In genomic region chr16:17732841-17733340, GRCm38 (mm10) we compare ENCODE assay signal across 8 mouse cellular contexts. TPM values are rescaled to one million over a fixed set of nuclear protein-coding genes. Genes with fewer than 3 reads are reported as not detected.
DNase-seq lines count a peak whose midpoint lies in the region; ATAC-seq and TF ChIP-seq lines count a peak whose summit lies in the region.

Med15 (minus strand) TSS chr16:17732891.

- H3K4me1 ChIP-seq in ES-E14 (ENCODE audit: control insufficient read depth in 2 of 2, insufficient read depth in 2 of 2, low read length in 2 of 2, poor library complexity in 1 of 2): no peaks in the 10 kb centered on the region
- no peaks in the 10 kb centered on the region for H3K4me1 ChIP-seq in limb, embryonic 11.5 days (ENCODE audit: control insufficient read depth, insufficient read depth, low read length)
- no peaks in the 10 kb centered on the region for H3K4me1 ChIP-seq in neural tube, embryonic 15.5 days

- 37% methylated on average over 3 of the region's 3 CpGs for WGBS in limb, embryonic 11.5 days
- 56% methylated on average over 3 of the region's 3 CpGs for WGBS in neural tube, embryonic 15.5 days

- no peak within 1 kb of the TSS for H3K27ac ChIP-seq in ES-E14 (ENCODE audit: insufficient read depth, low read depth, low read length, poor library complexity, severe bottlenecking)
- no peak within 1 kb of the TSS for H3K27ac ChIP-seq in limb, embryonic 11.5 days (replicated peaks; ENCODE audit: low read depth, low read length)
- H3K27ac ChIP-seq in neural tube, embryonic 15.5 days (replicated peaks): no peak within 1 kb of the TSS

- H3K4me2 ChIP-seq in limb, embryonic 11.5 days (ENCODE audit: low read depth, severe bottlenecking): no peak within 1 kb of the TSS
- no peak within 1 kb of the TSS for H3K4me2 ChIP-seq in neural tube, embryonic 15.5 days

- H3K36me3 ChIP-seq in ES-E14 (ENCODE audit: control insufficient read depth, insufficient read depth, low read length, poor library complexity, severe bottlenecking): no peaks in the 10 kb centered on the region
- no peaks in the 10 kb centered on the region for H3K36me3 ChIP-seq in limb, embryonic 11.5 days (ENCODE audit: control insufficient read depth, insufficient read depth, low read length)
- no peaks in the 10 kb centered on the region for H3K36me3 ChIP-seq in neural tube, embryonic 15.5 days

- no peaks in the 10 kb centered on the region for H3K9me3 ChIP-seq in ES-E14 (ENCODE audit: control insufficient read depth, insufficient read depth, low read depth, low read length)
- no peaks in the 10 kb centered on the region for H3K9me3 ChIP-seq in limb, embryonic 11.5 days (ENCODE audit: control insufficient read depth, low read length)
- H3K9me3 ChIP-seq in neural tube, embryonic 15.5 days (replicated peaks): no peaks in the 10 kb centered on the region

- ATAC-seq in erythroid progenitor cell, adult 5-6 weeks (replicated peaks; ENCODE audit: low FRiP score, poor library complexity, severe bottlenecking): no peak
- ATAC-seq in limb, embryonic 11.5 days (ENCODE audit: insufficient number of reproducible peaks, low FRiP score, low TSS enrichment, low read depth): no peak
- ATAC-seq in neural tube, embryonic 15.5 days (ENCODE audit: low FRiP score): no peak

- H3K9ac ChIP-seq in ES-E14 (ENCODE audit: insufficient read depth, low read depth, low read length, poor library complexity, severe bottlenecking): no peak within 1 kb of the TSS
- no peak within 1 kb of the TSS for H3K9ac ChIP-seq in limb, embryonic 11.5 days (ENCODE audit: low read length)
- H3K9ac ChIP-seq in neural tube, embryonic 15.5 days (replicated peaks): no peak within 1 kb of the TSS

- intact Hi-C loops in heart, postnatal 10 days (cut with DNase I): no loop called here

- no peak for DNase-seq in adrenal gland, adult 18-20 months (ENCODE audit: low spot score in 2 of 2)
- no peak for DNase-seq in adrenal gland, adult (ENCODE audit: inconsistent age in 2 of 2, low spot score in 1 of 2)
- DNase-seq in ES-E14 (ENCODE audit: low read depth, low spot score): no peak
- DNase-seq in heart, postnatal 10 days: no peak
- no peak for DNase-seq in limb, embryonic 11.5 days (ENCODE audit: low spot score)
- no peak for DNase-seq in ovary, postnatal 10 days (ENCODE audit: low spot score)

- H3K4me3 ChIP-seq in ES-E14 (ENCODE audit: insufficient read depth in 1 of 2, low read depth in 1 of 2, low read length in 2 of 2, poor library complexity in 1 of 2, severe bottlenecking in 1 of 2): 0 out of 4 replicates have a peak within 1 kb of the TSS, but pooled peaks of 1 of the 2 experiments have one; percentile 40
- no peak within 1 kb of the TSS for H3K4me3 ChIP-seq in limb, embryonic 11.5 days (ENCODE audit: low read depth, low read length)
- H3K4me3 ChIP-seq in neural tube, embryonic 15.5 days (replicated peaks): no peak within 1 kb of the TSS

- in situ Hi-C loops in ES-E14 (cut with MboI; ENCODE audit: low sequenced_read_pairs in 2 of 2, unreplicated experiment in 2 of 2): no loop called here

- H3K27me3 ChIP-seq in limb, embryonic 11.5 days (ENCODE audit: control insufficient read depth, insufficient read depth, low read length): 0 out of 2 replicates have a peak, but pooled peaks cover 3% of the 10 kb centered on the region
- H3K27me3 ChIP-seq in neural tube, embryonic 15.5 days (replicated peaks): peaks cover 3% of the 10 kb centered on the region; the same call in 1 of the 2 replicates

TF ChIP-seq in ES-E14, 5 proteins besides CTCF, POLR2A, EP300 and RAD21:
- no peak for TF ChIP-seq CHD2 (IDR thresholded peaks at IDR 0.05; ENCODE audit: low read depth, low read length)
- no peak for TF ChIP-seq MAFK (IDR thresholded peaks at IDR 0.05; ENCODE audit: insufficient read depth, low read depth, low read length)
- no peak for TF ChIP-seq HCFC1 (IDR thresholded peaks at IDR 0.05; ENCODE audit: borderline replicate concordance, insufficient read depth, low read length)
- TF ChIP-seq ZNF384 (IDR thresholded peaks at IDR 0.05; ENCODE audit: low read depth, low read length): no peak
- TF ChIP-seq ZC3H11A (IDR thresholded peaks at IDR 0.05; ENCODE audit: borderline replicate concordance, low read depth, low read length): no peak

RNA-seq across cellular contexts. Expression of gene Med15, which starts in this region (rescaled TPM):
- total RNA-seq in adrenal gland, adult 18-20 months (2021): 10 to 100 TPM; 57.1 to 58.2 TPM
- 32.7 and 36.6 TPM in 2 replicates for total RNA-seq in ES-E14 (2012; rRNA removed)
- total RNA-seq in erythroid progenitor cell, adult 5-6 weeks (2015; ENCODE audit: low replicate concordance): 55.1 and 70.8 TPM in 2 replicates
- total RNA-seq in erythroid progenitor cell, adult 5-6 weeks (2017; ENCODE audit: low replicate concordance): 57.3 and 60.2 TPM in 2 replicates
- total RNA-seq in heart, postnatal 10 days (2021): 10 to 100 TPM; 34.7 to 39.1 TPM
- 42.2 and 45.5 TPM in 2 replicates for polyA plus RNA-seq in limb, embryonic 11.5 days (2014; fragmentation: Nextera tagmentation; extraction: Ambion mirVana)
- 46.1 and 47.3 TPM in 2 replicates for polyA plus RNA-seq in neural tube, embryonic 15.5 days (2015; fragmentation: Nextera tagmentation; extraction: Ambion mirVana)
